Mouse (Mus musculus): Measurements from ENCODE around the gene Copz2. TPM values are rescaled to one million over a fixed set of nuclear protein-coding genes. Genes with fewer than 3 reads are reported as not detected.
A peak's percentile ranks its signal among the peaks of the same experiment; 100 is the strongest.
"Not testable (repeated sequence)": the region's sequence is repeated elsewhere in the genome, so short reads cannot be mapped to it uniquely, and the experiment has no call there.

Copz2 gene
- total and polyA plus RNA-seq, 3 experiments, result 0.35 to 4.1 (median 0.99) TPM

DNA sequence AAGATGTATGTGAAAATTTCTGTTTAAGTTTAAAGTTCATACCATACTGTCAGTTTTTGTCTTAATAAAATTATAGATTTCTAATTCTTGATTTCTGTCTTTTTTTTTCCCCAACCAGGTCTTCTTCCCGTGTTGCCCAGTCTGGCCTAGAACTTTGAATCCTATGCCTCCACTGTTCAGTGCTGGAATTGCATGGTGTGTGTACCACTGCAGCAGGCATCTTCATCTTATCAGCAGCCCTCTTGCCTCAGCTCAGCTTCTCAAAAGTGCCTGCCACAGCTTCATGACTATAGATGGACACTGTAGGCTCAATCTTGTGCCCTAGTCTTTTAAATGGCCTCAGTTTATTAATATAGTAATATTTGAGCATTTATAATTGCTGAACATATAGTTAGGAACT is 41.6 kb upstream of the Copz2 start:
- Histone ChIP-seq H3K4me2 (ENCODE audit: insufficient read depth, low read depth, poor library complexity, severe bottlenecking) (no peak overlapping the region), H3K9ac (ENCODE audit: insufficient read depth, low read depth) (no peak overlapping the region), H3K4me1 (ENCODE audit: control insufficient read depth in 1 of 2, insufficient read depth in 2 of 2) (no peaks in the 10 kb centered on the region), H3K36me3 (replicated peaks in 1 of 2; ENCODE audit: control insufficient read depth in 1 of 2, insufficient read depth in 1 of 2, low read length in 1 of 2) (peaks cover 56 to 90% of the 10 kb centered on the region in 2 experiments), H3K4me3 (replicated peaks in 1 of 3; ENCODE audit: low read depth in 2 of 3, low read length in 2 of 3, poor library complexity in 1 of 3) (no peak overlapping the region), H3K27ac (ENCODE audit: insufficient read depth, low read depth) (no peak overlapping the region), H3K79me2 (replicated peaks; ENCODE audit: control insufficient read depth, extremely low read depth, insufficient read depth, poor library complexity, severe bottlenecking) (no peaks in the 10 kb centered on the region; the same call in 1 of the 2 replicates), H3K9me3 (replicated peaks; ENCODE audit: low read length) (peaks cover 2% of the 10 kb centered on the region), H3K27me3 (replicated peaks) (no peaks in the 10 kb centered on the region)
- in situ Hi-C loops (cut with MboI; ENCODE audit: low pct_ligation_motif_present, low pct_unique_long_range_greater_than_20kb, low sequenced_read_pairs) (no loop called here), dilution Hi-C loops (cut with MboI; ENCODE audit: extremely low pct_ligation_motif_present, extremely low pct_unique_long_range_greater_than_20kb, low sequenced_read_pairs) (no loop called here)
- peak; percentile 7; the same call in 1 of the 2 replicates for TF ChIP-seq SMC3 (IDR thresholded peaks at IDR 0.05; ENCODE audit: low read depth, low read length)
- peak in 1 of 2 experiments; percentile 44; a peak in 3 of 4 replicates for TF ChIP-seq CTCF (conservative IDR thresholded peaks at IDR 0.05 in 1 of 2, IDR thresholded peaks at IDR 0.05 in 1 of 2; ENCODE audit: low read depth in 2 of 2, low read length in 2 of 2)
- no peak for TF ChIP-seq NRF1 (IDR thresholded peaks at IDR 0.05; ENCODE audit: low read depth, low read length)
- peak; percentile 44 for DNase-seq (ENCODE audit: extremely low read depth)

DNA sequence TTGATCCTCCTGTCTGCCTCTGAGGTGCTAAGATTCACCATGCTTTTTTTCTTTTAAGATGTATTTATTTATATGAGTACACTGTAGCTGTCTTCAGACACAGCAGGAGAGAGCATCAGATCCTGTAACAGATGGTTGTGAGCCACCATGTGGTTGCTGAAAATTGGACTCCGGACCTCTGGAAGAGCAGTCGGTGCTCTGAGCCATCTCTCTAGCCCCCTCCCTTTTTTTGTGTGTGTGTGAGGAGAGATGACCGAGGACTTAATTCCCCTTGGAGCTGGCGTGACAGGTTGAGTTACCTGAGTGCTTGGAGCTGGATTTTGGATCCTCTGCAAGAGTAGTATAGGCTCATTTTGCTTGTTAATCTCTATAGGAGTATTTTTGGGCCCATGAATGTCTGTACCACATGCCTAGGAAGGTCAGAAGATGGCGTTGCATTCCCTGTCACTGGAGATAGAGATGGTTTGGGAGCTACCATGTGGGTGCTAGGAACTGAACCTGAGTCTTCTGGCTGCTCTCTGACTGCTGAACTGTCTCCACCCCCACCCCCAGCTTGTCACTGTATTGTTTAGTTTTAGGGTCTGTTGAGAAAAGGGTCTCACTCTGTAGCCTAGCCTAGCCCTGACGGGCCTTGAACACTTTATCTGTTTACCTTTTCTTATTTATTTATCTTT is 40.0 kb upstream of the Copz2 start:
- H3K4me1 ChIP-seq (ENCODE audit: control insufficient read depth in 1 of 2, insufficient read depth in 2 of 2), result no peaks in the 10 kb centered on the region
- no peak overlapping the region for H3K4me2 ChIP-seq (ENCODE audit: insufficient read depth, low read depth, poor library complexity, severe bottlenecking)
- no peak overlapping the region for H3K4me3 ChIP-seq (replicated peaks in 1 of 3; ENCODE audit: low read depth in 2 of 3, low read length in 2 of 3, poor library complexity in 1 of 3)
- H3K9me3 ChIP-seq (replicated peaks; ENCODE audit: low read length), result peaks cover 2% of the 10 kb centered on the region
- H3K36me3 ChIP-seq (replicated peaks in 1 of 2; ENCODE audit: control insufficient read depth in 1 of 2, insufficient read depth in 1 of 2, low read length in 1 of 2), result peaks cover 56 to 90% of the 10 kb centered on the region in 2 experiments
- TF ChIP-seq CHD2 (IDR thresholded peaks at IDR 0.05; ENCODE audit: low read length) (peak; percentile 12; the same call in 1 of the 2 replicates), POLR2AphosphoS2 (IDR thresholded peaks at IDR 0.05; ENCODE audit: low read depth, low read length) (peak; percentile 90), ZMIZ1 (IDR thresholded peaks at IDR 0.05; ENCODE audit: low read depth, low read length) (no peak; the same call in 1 of the 2 replicates), ZC3H11A (IDR thresholded peaks at IDR 0.05; ENCODE audit: low read depth, low read length) (no peak)
- H3K79me2 ChIP-seq (replicated peaks; ENCODE audit: control insufficient read depth, extremely low read depth, insufficient read depth, poor library complexity, severe bottlenecking), result no peaks in the 10 kb centered on the region; the same call in 1 of the 2 replicates
- dilution Hi-C loops (cut with MboI; ENCODE audit: extremely low pct_ligation_motif_present, extremely low pct_unique_long_range_greater_than_20kb, low sequenced_read_pairs), result no loop called here
- no peaks in the 10 kb centered on the region for H3K27me3 ChIP-seq (replicated peaks)
- in situ Hi-C loops (cut with MboI; ENCODE audit: low pct_ligation_motif_present, low pct_unique_long_range_greater_than_20kb, low sequenced_read_pairs), result no loop called here
- no peak overlapping the region for H3K9ac ChIP-seq (ENCODE audit: insufficient read depth, low read depth)
- no peak overlapping the region for H3K27ac ChIP-seq (ENCODE audit: insufficient read depth, low read depth)
- no peak for DNase-seq (ENCODE audit: extremely low read depth)

DNA sequence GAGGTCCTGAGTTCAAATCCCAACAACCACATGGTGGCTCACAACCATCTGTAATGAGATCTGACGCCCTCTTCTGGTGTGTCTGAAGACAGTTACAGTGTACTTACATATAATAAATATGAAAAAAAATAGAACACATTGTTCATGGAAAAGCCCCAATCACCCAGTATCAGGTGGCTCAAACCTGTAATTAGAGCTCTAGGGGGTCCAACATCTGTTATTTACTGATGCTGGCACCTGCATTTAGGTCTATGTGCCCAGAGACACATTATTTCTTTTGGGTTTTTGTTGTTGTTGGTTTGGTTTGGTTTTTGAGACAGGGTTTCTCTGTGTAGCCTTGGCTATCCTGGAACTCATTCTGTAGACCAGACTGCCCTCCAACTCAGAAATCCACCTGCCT is 38.5 kb upstream of the Copz2 start:
- H3K36me3 ChIP-seq (replicated peaks in 1 of 2; ENCODE audit: control insufficient read depth in 1 of 2, insufficient read depth in 1 of 2, low read length in 1 of 2), result peaks cover 59 to 88% of the 10 kb centered on the region in 2 experiments
- H3K27me3 ChIP-seq (replicated peaks); H3K27ac ChIP-seq (ENCODE audit: insufficient read depth, low read depth); H3K4me1 ChIP-seq (ENCODE audit: control insufficient read depth in 1 of 2, insufficient read depth in 2 of 2); H3K4me2 ChIP-seq (ENCODE audit: insufficient read depth, low read depth, poor library complexity, severe bottlenecking); dilution Hi-C loops (cut with MboI; ENCODE audit: extremely low pct_ligation_motif_present, extremely low pct_unique_long_range_greater_than_20kb, low sequenced_read_pairs); H3K9ac ChIP-seq (ENCODE audit: insufficient read depth, low read depth); H3K4me3 ChIP-seq (replicated peaks in 1 of 3; ENCODE audit: low read depth in 2 of 3, low read length in 2 of 3, poor library complexity in 1 of 3); in situ Hi-C loops (cut with MboI; ENCODE audit: low pct_ligation_motif_present, low pct_unique_long_range_greater_than_20kb, low sequenced_read_pairs); H3K79me2 ChIP-seq (replicated peaks; ENCODE audit: control insufficient read depth, extremely low read depth, insufficient read depth, poor library complexity, severe bottlenecking); H3K9me3 ChIP-seq (replicated peaks; ENCODE audit: low read length); DNase-seq (ENCODE audit: extremely low read depth): not testable (repeated sequence)
- TF ChIP-seq CTCF (conservative IDR thresholded peaks at IDR 0.05 in 1 of 2, IDR thresholded peaks at IDR 0.05 in 1 of 2; ENCODE audit: low read depth in 2 of 2, low read length in 2 of 2), result 0 out of 4 replicates have a peak, but pooled peaks of 1 of the 2 experiments have one; percentile 18
- 0 out of 2 replicates have a peak, but pooled peaks have one; percentile 20 for TF ChIP-seq MYC (IDR thresholded peaks at IDR 0.05; ENCODE audit: low read depth, low read length)
- TF ChIP-seq ZMIZ1 (IDR thresholded peaks at IDR 0.05; ENCODE audit: low read depth, low read length), result peak; percentile 74
